Mouse (Mus musculus): ENCODE measurements around the gene Tmem131. TPM values are rescaled to one million over a fixed set of nuclear protein-coding genes. Genes with fewer than 3 reads are reported as not detected.
"Not testable (repeated sequence)": the region's sequence is repeated elsewhere in the genome, so short reads cannot be mapped to it uniquely, and the experiment has no call there.

Tmem131 gene
- polyA plus RNA-seq, 1 experiment: 18.8 TPM

GRCm38 (mm10) chr1:36915200-36915580, 28.3 kb downstream of the Tmem131 start:
- Histone ChIP-seq H3K36me3 (ENCODE audit: control insufficient read depth, insufficient read depth, low read length) (no peaks in the 10 kb centered on the region), H3K4me3 (ENCODE audit: control insufficient read depth, low read depth, low read length) (no peak overlapping the region), H3K27me3 (ENCODE audit: control insufficient read depth, insufficient read depth, low read length) (no peaks in the 10 kb centered on the region), H3K4me1 (ENCODE audit: control insufficient read depth, insufficient read depth, low read length) (peaks cover 2% of the 10 kb centered on the region; the same call in 1 of the 2 replicates), H3K27ac (ENCODE audit: control insufficient read depth, insufficient read depth, low read depth, low read length) (no peak overlapping the region)
- TF ChIP-seq CTCF (IDR thresholded peaks at IDR 0.05; ENCODE audit: control insufficient read depth, insufficient read depth, insufficient replicate concordance, low read depth, low read length) (no peak), POLR2A (IDR thresholded peaks at IDR 0.05; ENCODE audit: control insufficient read depth, low read depth, low read length) (no peak)

GRCm38 (mm10) chr1:36914455-36915199, 28.8 kb downstream of the Tmem131 start:
- Histone ChIP-seq H3K27me3 (ENCODE audit: control insufficient read depth, insufficient read depth, low read length) (no peaks in the 10 kb centered on the region), H3K27ac (ENCODE audit: control insufficient read depth, insufficient read depth, low read depth, low read length) (no peak overlapping the region), H3K36me3 (ENCODE audit: control insufficient read depth, insufficient read depth, low read length) (no peaks in the 10 kb centered on the region), H3K4me1 (ENCODE audit: control insufficient read depth, insufficient read depth, low read length) (no peaks in the 10 kb centered on the region; the same call in 1 of the 2 replicates), H3K4me3 (ENCODE audit: control insufficient read depth, low read depth, low read length) (no peak overlapping the region)
- TF ChIP-seq POLR2A (IDR thresholded peaks at IDR 0.05; ENCODE audit: control insufficient read depth, low read depth, low read length) (no peak), CTCF (IDR thresholded peaks at IDR 0.05; ENCODE audit: control insufficient read depth, insufficient read depth, insufficient replicate concordance, low read depth, low read length) (no peak)

- H3K4me1 ChIP-seq (ENCODE audit: control insufficient read depth, insufficient read depth, low read length): no peaks in the 10 kb centered on the region; the same call in 1 of the 2 replicates
- no peaks in the 10 kb centered on the region for H3K36me3 ChIP-seq (ENCODE audit: control insufficient read depth, insufficient read depth, low read length)
- TF ChIP-seq POLR2A (IDR thresholded peaks at IDR 0.05; ENCODE audit: control insufficient read depth, low read depth, low read length): no peak
- TF ChIP-seq CTCF (IDR thresholded peaks at IDR 0.05; ENCODE audit: control insufficient read depth, insufficient read depth, insufficient replicate concordance, low read depth, low read length): no peak
- no peak overlapping the region for H3K4me3 ChIP-seq (ENCODE audit: control insufficient read depth, low read depth, low read length)
- H3K27me3 ChIP-seq (ENCODE audit: control insufficient read depth, insufficient read depth, low read length): no peaks in the 10 kb centered on the region
- H3K27ac ChIP-seq (ENCODE audit: control insufficient read depth, insufficient read depth, low read depth, low read length): no peak overlapping the region
Observed at GRCm38 (mm10) chr1:36913806-36914205, 29.7 kb downstream of the Tmem131 start.

- TF ChIP-seq CTCF (IDR thresholded peaks at IDR 0.05; ENCODE audit: control insufficient read depth, insufficient read depth, insufficient replicate concordance, low read depth, low read length): no peak
- TF ChIP-seq POLR2A (IDR thresholded peaks at IDR 0.05; ENCODE audit: control insufficient read depth, low read depth, low read length): no peak
- no peaks in the 10 kb centered on the region for H3K4me1 ChIP-seq (ENCODE audit: control insufficient read depth, insufficient read depth, low read length)
- no peak overlapping the region for H3K27ac ChIP-seq (ENCODE audit: control insufficient read depth, insufficient read depth, low read depth, low read length)
- no peaks in the 10 kb centered on the region for H3K27me3 ChIP-seq (ENCODE audit: control insufficient read depth, insufficient read depth, low read length)
- no peaks in the 10 kb centered on the region; the same call in 1 of the 2 replicates for H3K36me3 ChIP-seq (ENCODE audit: control insufficient read depth, insufficient read depth, low read length)
- no peak overlapping the region for H3K4me3 ChIP-seq (ENCODE audit: control insufficient read depth, low read depth, low read length)
Observed at GRCm38 (mm10) chr1:36912239-36912638, 31.2 kb downstream of the Tmem131 start.

GRCm38 (mm10) chr1:36911603-36912002, 31.9 kb downstream of the Tmem131 start:
- no peak overlapping the region for H3K4me3 ChIP-seq (ENCODE audit: control insufficient read depth, low read depth, low read length)
- H3K27me3 ChIP-seq (ENCODE audit: control insufficient read depth, insufficient read depth, low read length): no peaks in the 10 kb centered on the region
- no peak for TF ChIP-seq POLR2A (IDR thresholded peaks at IDR 0.05; ENCODE audit: control insufficient read depth, low read depth, low read length)
- TF ChIP-seq CTCF (IDR thresholded peaks at IDR 0.05; ENCODE audit: control insufficient read depth, insufficient read depth, insufficient replicate concordance, low read depth, low read length): no peak
- H3K36me3 ChIP-seq (ENCODE audit: control insufficient read depth, insufficient read depth, low read length): no peaks in the 10 kb centered on the region; the same call in 1 of the 2 replicates
- H3K27ac ChIP-seq (ENCODE audit: control insufficient read depth, insufficient read depth, low read depth, low read length): no peak overlapping the region
- no peaks in the 10 kb centered on the region for H3K4me1 ChIP-seq (ENCODE audit: control insufficient read depth, insufficient read depth, low read length)

GRCm38 (mm10) chr1:36910397-36910796, 33.1 kb downstream of the Tmem131 start:
- Histone ChIP-seq H3K4me1 (ENCODE audit: control insufficient read depth, insufficient read depth, low read length) (no peaks in the 10 kb centered on the region), H3K27ac (ENCODE audit: control insufficient read depth, insufficient read depth, low read depth, low read length) (no peak overlapping the region), H3K36me3 (ENCODE audit: control insufficient read depth, insufficient read depth, low read length) (no peaks in the 10 kb centered on the region; the same call in 1 of the 2 replicates), H3K27me3 (ENCODE audit: control insufficient read depth, insufficient read depth, low read length) (no peaks in the 10 kb centered on the region), H3K4me3 (ENCODE audit: control insufficient read depth, low read depth, low read length) (no peak overlapping the region)
- no peak for TF ChIP-seq POLR2A (IDR thresholded peaks at IDR 0.05; ENCODE audit: control insufficient read depth, low read depth, low read length)
- no peak for TF ChIP-seq CTCF (IDR thresholded peaks at IDR 0.05; ENCODE audit: control insufficient read depth, insufficient read depth, insufficient replicate concordance, low read depth, low read length)

GRCm38 (mm10) chr1:36909965-36910364, 33.5 kb downstream of the Tmem131 start:
- not testable (repeated sequence) for H3K4me3 ChIP-seq (ENCODE audit: control insufficient read depth, low read depth, low read length); H3K27ac ChIP-seq (ENCODE audit: control insufficient read depth, insufficient read depth, low read depth, low read length); H3K4me1 ChIP-seq (ENCODE audit: control insufficient read depth, insufficient read depth, low read length); H3K36me3 ChIP-seq (ENCODE audit: control insufficient read depth, insufficient read depth, low read length); H3K27me3 ChIP-seq (ENCODE audit: control insufficient read depth, insufficient read depth, low read length)
